Comparison of ENCODE assay signal across 10 mouse cellular contexts in genomic region chr19:5560457-5561041, GRCm38 (mm10). TPM values are rescaled to one million over a fixed set of nuclear protein-coding genes. Genes with fewer than 3 reads are reported as not detected.
DNase-seq lines count a peak whose midpoint lies in the region; ATAC-seq and TF ChIP-seq lines count a peak whose summit lies in the region.
"Had no signal": no experiment of that assay in that cellular context is flagged by ENCODE, and none has a peak within 500 bp of the region (broad histone marks: within the 10 kb centered on the region; RNA-seq: fewer than 3 reads in every experiment).

Gene Ovol1, minus strand, starts transcription at chr19:5560646.

- under 1% methylated on average over 57 of the region's 57 CpGs for WGBS in heart, embryonic 13.5 days
- WGBS in embryonic facial prominence, embryonic 12.5 days: under 1% methylated on average over 57 of the region's 57 CpGs
- 1% methylated on average over 57 of the region's 57 CpGs for WGBS in intestine, postnatal 0 days

- peak within 1 kb of the TSS; percentile 53 for H3K4me3 ChIP-seq in heart, embryonic 13.5 days
- H3K4me3 ChIP-seq in embryonic facial prominence, embryonic 12.5 days: peak within 1 kb of the TSS; percentile 36
- H3K4me3 ChIP-seq in intestine, postnatal 0 days (ENCODE audit: low read depth, low read length): peak within 1 kb of the TSS; percentile 58

- TF ChIP-seq CTCF in intestine, postnatal 0 days (IDR thresholded peaks at IDR 0.05; ENCODE audit: low read depth): no peak

- peak within 1 kb of the TSS; percentile 71 for H3K9ac ChIP-seq in heart, embryonic 13.5 days
- H3K9ac ChIP-seq in embryonic facial prominence, embryonic 12.5 days: 0 out of 2 replicates have a peak within 1 kb of the TSS, but pooled peaks have one; percentile 0
- peak within 1 kb of the TSS; percentile 53 for H3K9ac ChIP-seq in intestine, postnatal 0 days (ENCODE audit: low read depth, low read length)

- no peak within 1 kb of the TSS for H3K27ac ChIP-seq in heart, embryonic 13.5 days (replicated peaks)
- H3K27ac ChIP-seq in embryonic facial prominence, embryonic 12.5 days: no peak within 1 kb of the TSS
- peak within 1 kb of the TSS; percentile 94 for H3K27ac ChIP-seq in intestine, postnatal 0 days (ENCODE audit: low read depth, low read length)
- H3K27ac ChIP-seq: macrophage had no signal

- H3K36me3 ChIP-seq in heart, embryonic 13.5 days: no peaks in the 10 kb centered on the region
- no peaks in the 10 kb centered on the region for H3K36me3 ChIP-seq in embryonic facial prominence, embryonic 12.5 days
- no peaks in the 10 kb centered on the region for H3K36me3 ChIP-seq in intestine, postnatal 0 days (ENCODE audit: control insufficient read depth, insufficient read depth)

- H3K4me1 ChIP-seq in heart, embryonic 13.5 days: peaks cover 20% of the 10 kb centered on the region
- peaks cover 13% of the 10 kb centered on the region for H3K4me1 ChIP-seq in embryonic facial prominence, embryonic 12.5 days
- H3K4me1 ChIP-seq in intestine, postnatal 0 days (replicated peaks; ENCODE audit: control insufficient read depth, insufficient read depth, low read length): peaks cover 3% of the 10 kb centered on the region; the same call in 1 of the 2 replicates

- H3K9me3 ChIP-seq in heart, embryonic 13.5 days: no peaks in the 10 kb centered on the region
- no peaks in the 10 kb centered on the region for H3K9me3 ChIP-seq in embryonic facial prominence, embryonic 12.5 days
- H3K9me3 ChIP-seq in intestine, postnatal 0 days (ENCODE audit: control insufficient read depth): no peaks in the 10 kb centered on the region

- no peak for ATAC-seq in heart, embryonic 13.5 days (ENCODE audit: extremely low read depth, insufficient number of reproducible peaks, low FRiP score, low TSS enrichment)
- ATAC-seq in embryonic facial prominence, embryonic 12.5 days (ENCODE audit: insufficient number of reproducible peaks, insufficient read depth, low FRiP score, low TSS enrichment): no peak
- ATAC-seq in intestine, postnatal 0 days: peak; percentile 62
- ATAC-seq: Patski had no signal

- peaks cover 100% of the 10 kb centered on the region for H3K27me3 ChIP-seq in heart, embryonic 13.5 days (replicated peaks)
- H3K27me3 ChIP-seq in embryonic facial prominence, embryonic 12.5 days: peaks cover 90% of the 10 kb centered on the region
- H3K27me3 ChIP-seq in intestine, postnatal 0 days (replicated peaks; ENCODE audit: control insufficient read depth, insufficient read depth, low read length): peaks cover 14% of the 10 kb centered on the region; the same call in 1 of the 2 replicates

- DNase-seq in heart, postnatal 25 days (ENCODE audit: low spot score): no peak
- DNase-seq in lung, adult 18-20 months: peak; percentile 86 to 92
- peak; percentile 46 for DNase-seq in retina, postnatal 1 day
- no peak for DNase-seq in adipocyte (ENCODE audit: low spot score)
- no peak for DNase-seq in layer of hippocampus, postnatal 25 days (ENCODE audit: extremely low spot score in 1 of 2, low spot score in 1 of 2)

- H3K4me2 ChIP-seq in heart, embryonic 13.5 days: peak within 1 kb of the TSS; percentile 77
- peak within 1 kb of the TSS; percentile 60 for H3K4me2 ChIP-seq in embryonic facial prominence, embryonic 12.5 days (replicated peaks)
- H3K4me2 ChIP-seq in intestine, postnatal 0 days (replicated peaks; ENCODE audit: low read depth): peak within 1 kb of the TSS; percentile 77

- intact Hi-C loops in heart, postnatal 25 days (cut with DNase I): no loop called here

RNA-seq across cellular contexts. Expression of gene Ovol1, which starts in this region (rescaled TPM):
- polyA plus RNA-seq in heart, embryonic 13.5 days (2015; fragmentation: Nextera tagmentation; extraction: Ambion mirVana): 0.07 and 0.13 TPM in 2 replicates
- not detected for total RNA-seq in heart, postnatal 25 days (2021)
- 1.3 and 1.6 TPM in 2 replicates for polyA plus RNA-seq in embryonic facial prominence, embryonic 12.5 days (2016; fragmentation: Nextera tagmentation; extraction: Ambion mirVana)
- polyA plus RNA-seq in intestine, postnatal 0 days (2015; fragmentation: Nextera tagmentation; extraction: Ambion mirVana): 19.2 and 24.1 TPM in 2 replicates
- not detected for total RNA-seq in layer of hippocampus, postnatal 25 days (2021)

Comparison
In these comparisons a context has a peak if more than half of its experiments do, and no peak if none do; other contexts are left out.
1. H3K9ac ChIP-seq: peak in every context shown above with its lines; median percentile 71 in heart, embryonic 13.5 days; 53 in intestine, postnatal 0 days; 0 in embryonic facial prominence, embryonic 12.5 days.
2. DNase-seq: peak in lung, adult 18-20 months (2 of 2) and retina, postnatal 1 day (single experiment); none in heart, postnatal 25 days (single experiment), adipocyte (single experiment) and layer of hippocampus, postnatal 25 days (0 of 2).
3. Peak in every context shown above with its lines, with median percentiles within 50 percentile points of each other: H3K4me2 ChIP-seq and H3K4me3 ChIP-seq.